Mouse (Mus musculus) forebrain, embryonic 14.5 days (tissue): Measurements from ENCODE around the gene Osbpl10. TPM values are rescaled to one million over a fixed set of nuclear protein-coding genes. Genes with fewer than 3 reads are reported as not detected.
A peak's percentile ranks its signal among the peaks of the same experiment; 100 is the strongest.
"Not testable (repeated sequence)": the region's sequence is repeated elsewhere in the genome, so short reads cannot be mapped to it uniquely, and the experiment has no call there.

Experiments used
- ATAC-seq: fragments of 200-750 bp; cut with Nextera tagmentation; 2 replicates; pipeline ENCODE4 v1.8.0; 2017; ENCODE audit warnings: mild to moderate bottlenecking, moderate library complexity
- DNase-seq: peaks from one replicate; pipeline ENCODE4 v3.0.0-alpha.2; 2015; ENCODE audit warnings: low spot score
- H3K27ac ChIP-seq: fragments of 300-500 bp; sonication (generic); 2 replicates; pipeline ENCODE4 v1.5.1; 2014; ENCODE audit warnings: low read depth, mild to moderate bottlenecking, control low read depth, low read length, moderate library complexity
- H3K27me3 ChIP-seq: fragments of 300-500 bp; sonication (generic); replicated peaks from 2 replicates; pipeline ENCODE4 v1.6.1; 2014; ENCODE audit warnings: low read length, control low read depth, mixed read lengths; ENCODE audit not compliant: control insufficient read depth, insufficient read depth
- H3K36me3 ChIP-seq: fragments of 300-500 bp; sonication (generic); 2 replicates; pipeline ENCODE4 v1.6.1; 2014; ENCODE audit warnings: low read length, control low read depth; ENCODE audit not compliant: control insufficient read depth, insufficient read depth
- H3K4me1 ChIP-seq: fragments of 300-500 bp; sonication (generic); 2 replicates; pipeline ENCODE4 v1.6.1; 2014; ENCODE audit warnings: antibody characterized with exemption, low read length, control low read depth; ENCODE audit not compliant: control insufficient read depth, insufficient read depth
- H3K4me2 ChIP-seq: fragments of 300-500 bp; sonication (generic); 2 replicates; pipeline ENCODE4 v1.6.1; 2014; ENCODE audit warnings: mild to moderate bottlenecking, control low read depth, low read length
- H3K4me3 ChIP-seq: fragments of 300-500 bp; sonication (generic); 2 replicates; pipeline ENCODE4 v1.5.1; 2014; ENCODE audit warnings: low read depth, low read length, control low read depth
- H3K9ac ChIP-seq: fragments of 300-500 bp; sonication (generic); 2 replicates; pipeline ENCODE4 v1.6.1; 2014; ENCODE audit warnings: mild to moderate bottlenecking, low read length, control low read depth, moderate library complexity
- H3K9me3 ChIP-seq: fragments of 300-500 bp; sonication (generic); replicated peaks from 2 replicates; pipeline ENCODE4 v1.6.1; 2016; ENCODE audit warnings: low read length, control low read depth, mixed read lengths; ENCODE audit not compliant: control insufficient read depth
- WGBS: fragments of 180-500 bp; shearing (Covaris S2); extraction: QIAGEN DNeasy Blood & Tissue Kit; methylation state at CpG from one replicate; pipeline ENCODE4 v1.1.7; 2014; 5-methylcytosine and 5-hydroxymethylcytosine counted together
- polyA plus RNA-seq: library from polyadenylated mRNA; unstranded; fragments of >200 nt; fragmentation: Nextera tagmentation; extraction: Ambion mirVana; gene quantifications from 2 replicates; pipeline ENCODE4 v1.2.1, GENCODE M21; 2014

Gene Osbpl10
- polyA plus RNA-seq, 1 experiment from 2014 or later, result 1.4 TPM

DNA sequence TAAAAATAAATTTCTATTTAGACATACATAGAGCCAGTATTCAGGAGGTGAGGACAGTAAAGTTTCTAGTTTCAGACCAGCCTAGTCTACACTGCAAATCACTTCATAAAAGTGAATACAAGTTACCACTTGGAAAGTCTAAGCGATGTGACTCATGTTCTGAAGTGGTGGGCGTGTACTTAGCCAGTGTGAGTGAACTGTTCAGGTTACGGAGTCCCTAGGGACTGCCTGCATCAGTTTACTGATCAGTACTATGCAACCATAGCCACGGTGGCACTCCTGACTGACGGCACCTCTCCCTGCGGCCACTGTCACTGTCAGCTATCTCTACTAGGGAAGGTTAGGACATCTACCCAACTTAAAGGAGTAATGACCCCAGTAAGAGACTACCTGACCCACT is 266.7 kb downstream of the Osbpl10 start:
- Histone ChIP-seq H3K36me3 (peaks cover 91% of the 10 kb centered on the region), H3K27ac (no peak overlapping the region), H3K9ac (no peak overlapping the region), H3K4me1 (no peaks in the 10 kb centered on the region), H3K9me3 (no peaks in the 10 kb centered on the region), H3K4me3 (no peak overlapping the region), H3K4me2 (no peak overlapping the region), H3K27me3 (no peaks in the 10 kb centered on the region)
- ATAC-seq (no peak), DNase-seq (no peak)
- 93% methylated on average over 6 of the region's 6 CpGs for WGBS

DNA sequence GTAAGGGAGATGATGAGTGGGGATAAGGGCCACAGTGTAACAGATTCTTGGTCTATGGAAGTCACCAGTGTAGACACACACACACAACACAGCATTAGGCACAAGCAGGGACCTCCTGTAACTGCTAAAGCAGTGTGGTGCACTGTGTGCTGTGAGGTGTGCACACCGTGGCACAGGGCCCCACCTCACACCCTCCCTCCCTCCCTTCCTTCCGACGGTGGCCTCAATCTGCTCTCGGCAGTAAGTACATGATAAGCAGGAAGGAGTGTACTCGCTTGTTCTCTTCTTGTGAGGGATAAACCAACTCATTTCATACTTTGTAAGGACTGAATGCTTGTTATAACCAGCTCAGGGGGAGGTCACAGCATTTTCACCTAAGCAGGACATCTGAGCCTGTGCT is 270.8 kb downstream of the Osbpl10 start:
- no peaks in the 10 kb centered on the region for H3K4me1 ChIP-seq
- H3K36me3 ChIP-seq, result peaks cover 81% of the 10 kb centered on the region
- DNase-seq, result no peak
- ATAC-seq, result no peak
- no peak overlapping the region for H3K9ac ChIP-seq
- no peak overlapping the region for H3K4me2 ChIP-seq
- WGBS, result 87% methylated on average over 5 of the region's 5 CpGs
- H3K4me3 ChIP-seq, result no peak overlapping the region
- H3K27me3 ChIP-seq, result no peaks in the 10 kb centered on the region
- no peaks in the 10 kb centered on the region for H3K9me3 ChIP-seq
- H3K27ac ChIP-seq, result no peak overlapping the region

DNA sequence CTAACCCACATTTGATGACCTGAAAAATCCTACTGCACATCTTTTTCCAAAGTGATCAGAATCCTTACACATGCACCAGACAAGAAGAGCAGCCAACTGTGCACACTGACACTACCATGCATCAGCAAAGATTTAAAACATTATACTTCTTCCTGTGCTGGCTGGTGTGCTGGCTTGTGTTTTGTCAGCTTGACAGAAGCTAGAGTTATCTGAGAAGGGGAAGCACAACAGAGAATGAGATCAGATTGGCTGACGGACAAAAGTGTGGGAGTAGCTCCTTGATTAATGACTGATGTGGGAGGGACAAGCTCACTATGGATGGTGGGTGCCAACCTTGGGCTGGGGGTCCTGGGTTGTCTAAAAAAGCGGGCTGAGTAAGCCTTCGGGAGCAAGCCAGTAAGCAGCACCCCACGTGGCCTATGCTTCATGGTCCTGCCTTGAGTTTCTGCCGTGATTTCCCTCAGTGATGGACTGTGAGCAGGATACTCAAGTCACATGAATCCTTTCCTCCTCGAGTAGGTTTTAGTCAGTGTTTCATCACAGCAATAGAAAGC is 279.4 kb downstream of the Osbpl10 start:
- H3K4me3 ChIP-seq, result no peak overlapping the region
- ATAC-seq, result no peak
- peaks cover 44% of the 10 kb centered on the region for H3K36me3 ChIP-seq
- no peaks in the 10 kb centered on the region for H3K4me1 ChIP-seq
- 83% methylated on average over 6 of the region's 6 CpGs for WGBS
- DNase-seq, result no peak
- H3K9me3 ChIP-seq, result no peaks in the 10 kb centered on the region
- H3K27me3 ChIP-seq, result no peaks in the 10 kb centered on the region
- H3K4me2 ChIP-seq, result no peak overlapping the region
- no peak overlapping the region for H3K9ac ChIP-seq
- no peak overlapping the region for H3K27ac ChIP-seq

DNA sequence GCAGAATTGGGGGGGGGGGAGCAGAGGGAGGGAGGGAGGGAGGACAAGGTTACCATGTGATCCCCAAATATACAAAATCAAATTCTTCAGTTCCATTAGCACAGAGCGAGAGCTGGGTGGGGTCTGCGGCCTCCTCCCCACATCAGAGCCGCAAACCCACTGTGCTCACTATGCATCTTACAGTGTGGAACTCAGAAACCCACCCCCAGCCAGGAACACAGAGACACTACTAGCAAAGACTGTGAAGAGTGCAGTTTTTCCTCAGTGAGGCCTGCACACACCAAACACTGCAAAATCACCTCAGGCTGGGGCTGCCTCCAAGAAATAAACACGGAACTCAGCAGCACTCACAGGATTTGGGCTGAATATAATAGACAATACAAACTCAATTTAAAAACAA is 281.5 kb downstream of the Osbpl10 start:
- H3K4me1 ChIP-seq, result no peaks in the 10 kb centered on the region
- 87% methylated on average over 4 of the region's 4 CpGs for WGBS
- H3K27ac ChIP-seq, result no peak overlapping the region
- H3K27me3 ChIP-seq, result no peaks in the 10 kb centered on the region
- no peak overlapping the region for H3K4me3 ChIP-seq
- no peak overlapping the region for H3K9ac ChIP-seq
- ATAC-seq, result no peak
- DNase-seq, result no peak
- no peak overlapping the region for H3K4me2 ChIP-seq
- peaks cover 36% of the 10 kb centered on the region for H3K36me3 ChIP-seq
- no peaks in the 10 kb centered on the region for H3K9me3 ChIP-seq

DNA sequence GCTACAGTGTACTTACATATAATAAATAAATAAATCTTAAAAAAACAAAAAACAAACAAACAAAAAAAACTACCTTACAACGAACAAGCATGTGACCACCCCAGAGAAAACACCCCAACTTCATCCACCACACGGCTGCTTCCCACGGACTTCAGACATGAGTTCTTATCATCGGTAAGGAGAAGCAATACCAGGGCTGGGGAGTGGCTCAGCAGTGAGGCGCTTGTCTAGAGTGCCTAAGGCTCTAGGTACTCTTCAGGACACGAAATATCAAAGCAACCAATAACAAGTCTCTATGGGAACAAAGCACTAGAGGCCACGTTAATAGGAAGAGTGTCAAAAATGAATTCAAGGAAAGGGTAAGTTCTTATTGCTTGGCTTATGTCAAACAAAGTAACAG is 282.1 kb downstream of the Osbpl10 start:
- no peak for ATAC-seq
- WGBS, result 95% methylated on average over 7 of the region's 7 CpGs

DNA sequence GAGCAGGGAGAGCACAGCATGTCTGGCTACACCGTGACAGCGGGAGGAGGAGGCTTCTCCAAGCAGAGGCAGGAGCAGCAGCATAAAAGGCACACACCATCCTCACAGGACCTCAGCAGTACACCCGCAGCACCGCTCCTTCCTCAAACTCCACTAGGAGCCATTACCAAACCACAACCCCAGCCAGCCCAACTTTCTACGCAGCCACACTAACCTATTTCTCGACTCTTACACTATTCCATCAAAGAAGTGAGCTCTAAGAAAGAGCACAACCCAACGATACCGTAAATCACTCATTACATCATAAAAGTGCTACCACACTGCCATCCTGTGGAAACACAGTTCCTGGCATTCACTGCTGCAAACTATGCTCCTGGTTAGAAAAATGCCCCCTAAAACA is 283.1 kb downstream of the Osbpl10 start:
- no peak overlapping the region for H3K9ac ChIP-seq
- peaks cover 31% of the 10 kb centered on the region for H3K36me3 ChIP-seq
- H3K4me3 ChIP-seq, result no peak overlapping the region
- WGBS, result 84% methylated on average over 8 of the region's 8 CpGs
- no peak overlapping the region for H3K27ac ChIP-seq
- no peak overlapping the region for H3K4me2 ChIP-seq
- H3K9me3 ChIP-seq, result no peaks in the 10 kb centered on the region
- ATAC-seq, result no peak
- DNase-seq, result peak; percentile 56
- H3K4me1 ChIP-seq, result no peaks in the 10 kb centered on the region
- no peaks in the 10 kb centered on the region for H3K27me3 ChIP-seq

More for the DNA sequence above, 282.1 kb downstream of the Osbpl10 start:
- no peak overlapping the region for H3K9ac ChIP-seq
- H3K27me3 ChIP-seq, result no peaks in the 10 kb centered on the region
- no peak overlapping the region for H3K27ac ChIP-seq
- H3K4me2 ChIP-seq, result no peak overlapping the region
- peaks cover 34% of the 10 kb centered on the region for H3K36me3 ChIP-seq
- no peaks in the 10 kb centered on the region for H3K9me3 ChIP-seq
- no peak for DNase-seq
- no peak overlapping the region for H3K4me3 ChIP-seq
- H3K4me1 ChIP-seq, result no peaks in the 10 kb centered on the region

DNA sequence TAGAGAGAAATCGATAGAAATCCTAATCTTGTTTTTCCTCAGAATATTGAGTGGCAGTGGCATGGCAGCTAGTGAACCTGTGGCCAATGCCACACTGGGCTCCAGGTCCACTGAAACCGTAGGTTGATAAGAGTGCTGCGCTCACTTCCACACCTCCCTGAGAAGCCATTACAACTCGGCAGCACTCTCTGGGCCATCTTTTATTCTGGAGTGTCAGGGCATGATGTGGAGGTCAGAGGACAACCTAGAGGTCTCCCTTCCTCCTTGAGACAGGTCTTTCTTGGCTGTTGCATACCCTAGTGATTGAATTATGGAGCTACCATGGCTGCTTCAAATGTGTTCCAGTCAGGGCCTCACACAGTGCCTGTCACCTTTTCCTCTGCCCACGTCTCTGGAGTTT is 283.5 kb downstream of the Osbpl10 start:
- no peaks in the 10 kb centered on the region for H3K27me3 ChIP-seq
- H3K4me1 ChIP-seq, result no peaks in the 10 kb centered on the region
- H3K36me3 ChIP-seq, result peaks cover 27% of the 10 kb centered on the region
- H3K9ac ChIP-seq, result no peak overlapping the region
- H3K27ac ChIP-seq, result no peak overlapping the region
- H3K4me3 ChIP-seq, result no peak overlapping the region
- no peak for DNase-seq
- no peak overlapping the region for H3K4me2 ChIP-seq
- WGBS, result 89% methylated on average over 5 of the region's 5 CpGs
- no peaks in the 10 kb centered on the region for H3K9me3 ChIP-seq
- ATAC-seq, result no peak

DNA sequence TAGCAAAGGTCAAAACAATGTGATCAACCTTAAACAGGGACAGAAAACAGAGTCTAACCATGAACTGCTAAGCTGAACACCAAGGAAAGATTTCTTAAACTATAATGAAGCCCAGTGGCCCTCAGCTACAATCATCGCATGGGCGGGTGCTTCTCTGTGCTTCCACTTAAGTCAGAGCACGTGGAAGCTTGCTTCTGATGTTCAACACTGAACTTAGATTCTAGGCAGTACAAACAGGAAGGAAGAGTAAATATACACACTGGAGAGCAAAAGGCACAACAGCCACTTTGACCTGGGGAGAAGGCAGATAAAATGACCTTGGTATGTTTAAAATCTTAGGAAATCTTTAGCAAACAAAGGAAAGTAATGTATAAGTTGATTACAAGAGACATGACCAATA is 293.2 kb downstream of the Osbpl10 start:
- H3K4me3 ChIP-seq, result no peak overlapping the region
- WGBS, result 82% methylated on average over 3 of the region's 3 CpGs
- H3K4me2 ChIP-seq, result no peak overlapping the region
- no peaks in the 10 kb centered on the region for H3K9me3 ChIP-seq
- peaks cover 31% of the 10 kb centered on the region for H3K36me3 ChIP-seq
- H3K27ac ChIP-seq, result no peak overlapping the region
- ATAC-seq (no peak), DNase-seq (no peak)
- no peaks in the 10 kb centered on the region for H3K4me1 ChIP-seq
- H3K9ac ChIP-seq, result no peak overlapping the region
- H3K27me3 ChIP-seq, result no peaks in the 10 kb centered on the region

DNA sequence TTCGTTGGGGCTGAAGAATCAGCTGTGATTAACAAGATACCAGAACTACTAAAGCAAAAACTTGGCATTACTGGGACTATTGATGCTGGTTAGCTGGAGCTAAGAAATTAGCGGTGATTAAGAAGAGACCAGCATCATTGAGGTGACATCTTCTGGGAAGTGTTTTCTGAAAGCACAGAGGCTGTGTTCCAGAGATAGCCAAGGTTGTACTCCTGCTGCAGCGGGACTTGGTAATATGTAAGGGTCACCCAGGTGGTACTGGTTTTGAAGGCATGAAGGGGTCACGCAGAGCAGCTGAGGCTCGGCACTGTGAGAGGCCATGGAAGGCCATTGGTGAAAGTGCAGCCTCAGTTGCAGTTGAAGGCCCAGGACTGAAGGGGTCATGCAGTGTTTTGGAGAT is 294.1 kb downstream of the Osbpl10 start:
- 85% methylated on average over 1 of the region's 5 CpGs for WGBS

More for the DNA sequence above, 294.1 kb downstream of the Osbpl10 start:
- H3K36me3 ChIP-seq, result peaks cover 34% of the 10 kb centered on the region
- not testable (repeated sequence) for H3K27me3 ChIP-seq, H3K4me3 ChIP-seq, H3K4me1 ChIP-seq, H3K27ac ChIP-seq, DNase-seq, H3K9ac ChIP-seq, H3K4me2 ChIP-seq, H3K9me3 ChIP-seq, ATAC-seq
